Mouse (Mus musculus): Measurements from ENCODE around the gene Mpo. TPM values are rescaled to one million over a fixed set of nuclear protein-coding genes. Genes with fewer than 3 reads are reported as not detected.

The Mpo gene
- polyA plus RNA-seq, 1 experiment = not detected

- H3K4me3 ChIP-seq (ENCODE audit: insufficient read depth, poor library complexity, severe bottlenecking) = no peak overlapping the region
- TF ChIP-seq MAX (IDR thresholded peaks at IDR 0.05) (no peak), CTCF (IDR thresholded peaks at IDR 0.05; ENCODE audit: control insufficient read depth, insufficient read depth, insufficient read length) (no peak), MYOD1 (IDR thresholded peaks at IDR 0.05; ENCODE audit: control insufficient read depth, insufficient read length, low read depth) (no peak), FOSL1 (IDR thresholded peaks at IDR 0.05; ENCODE audit: insufficient read depth, low read length, poor library complexity, severe bottlenecking) (no peak), USF1 (IDR thresholded peaks at IDR 0.05; ENCODE audit: low read depth) (no peak), MYOG (IDR thresholded peaks at IDR 0.05; ENCODE audit: control insufficient read depth, extremely low read depth, insufficient read length) (no peak), CEBPB (IDR thresholded peaks at IDR 0.05; ENCODE audit: low read depth) (no peak)
- H3K79me2 ChIP-seq (ENCODE audit: control insufficient read depth, insufficient read depth) = no peaks in the 10 kb centered on the region
- no peak overlapping the region for H3ac ChIP-seq (ENCODE audit: control insufficient read depth, insufficient read length, low read depth)
- no peaks in the 10 kb centered on the region for H3K36me3 ChIP-seq (ENCODE audit: control insufficient read depth, insufficient read depth)
- H3K79me3 ChIP-seq (ENCODE audit: low read depth) = no peaks in the 10 kb centered on the region
- peaks cover 45% of the 10 kb centered on the region for H3K27me3 ChIP-seq (ENCODE audit: control insufficient read depth, insufficient read depth, insufficient read length)
Measured at GRCm38 (mm10) chr11:87790088-87790487, 3.3 kb upstream of the Mpo start.

- H3K27me3 ChIP-seq (ENCODE audit: control insufficient read depth, insufficient read depth, insufficient read length) = peaks cover 27% of the 10 kb centered on the region
- H3K36me3 ChIP-seq (ENCODE audit: control insufficient read depth, insufficient read depth) = no peaks in the 10 kb centered on the region
- H3K79me2 ChIP-seq (ENCODE audit: control insufficient read depth, insufficient read depth) = no peaks in the 10 kb centered on the region
- H3K4me3 ChIP-seq (ENCODE audit: insufficient read depth, poor library complexity, severe bottlenecking) = no peak overlapping the region
- no peaks in the 10 kb centered on the region for H3K79me3 ChIP-seq (ENCODE audit: low read depth)
- TF ChIP-seq USF1 (IDR thresholded peaks at IDR 0.05; ENCODE audit: low read depth) (no peak), CEBPB (IDR thresholded peaks at IDR 0.05; ENCODE audit: low read depth) (no peak), FOSL1 (IDR thresholded peaks at IDR 0.05; ENCODE audit: insufficient read depth, low read length, poor library complexity, severe bottlenecking) (no peak), MYOG (IDR thresholded peaks at IDR 0.05; ENCODE audit: control insufficient read depth, extremely low read depth, insufficient read length) (no peak), CTCF (IDR thresholded peaks at IDR 0.05; ENCODE audit: control insufficient read depth, insufficient read depth, insufficient read length) (no peak), MYOD1 (IDR thresholded peaks at IDR 0.05; ENCODE audit: control insufficient read depth, insufficient read length, low read depth) (no peak), MAX (IDR thresholded peaks at IDR 0.05) (no peak)
- H3ac ChIP-seq (ENCODE audit: control insufficient read depth, insufficient read length, low read depth) = no peak overlapping the region
Measured at GRCm38 (mm10) chr11:87801711-87802275, 8.4 kb downstream of the Mpo start.

- H3K36me3 ChIP-seq (ENCODE audit: control insufficient read depth, insufficient read depth) = no peaks in the 10 kb centered on the region
- no peak overlapping the region for H3K4me3 ChIP-seq (ENCODE audit: insufficient read depth, poor library complexity, severe bottlenecking)
- no peaks in the 10 kb centered on the region for H3K79me2 ChIP-seq (ENCODE audit: control insufficient read depth, insufficient read depth)
- H3ac ChIP-seq (ENCODE audit: control insufficient read depth, insufficient read length, low read depth) = no peak overlapping the region
- TF ChIP-seq FOSL1 (IDR thresholded peaks at IDR 0.05; ENCODE audit: insufficient read depth, low read length, poor library complexity, severe bottlenecking) = no peak
- H3K79me3 ChIP-seq (ENCODE audit: low read depth) = no peaks in the 10 kb centered on the region
- H3K27me3 ChIP-seq (ENCODE audit: control insufficient read depth, insufficient read depth, insufficient read length) = peaks cover 23% of the 10 kb centered on the region
Measured at GRCm38 (mm10) chr11:87802621-87803020, 9.2 kb downstream of the Mpo start.

- no peak overlapping the region for H3K4me3 ChIP-seq (ENCODE audit: insufficient read depth, poor library complexity, severe bottlenecking)
- H3K27me3 ChIP-seq (ENCODE audit: control insufficient read depth, insufficient read depth, insufficient read length) = peaks cover 28% of the 10 kb centered on the region
- TF ChIP-seq CEBPB (IDR thresholded peaks at IDR 0.05; ENCODE audit: low read depth) = no peak
- no peak for TF ChIP-seq USF1 (IDR thresholded peaks at IDR 0.05; ENCODE audit: low read depth)
- TF ChIP-seq MAX (IDR thresholded peaks at IDR 0.05) = no peak
- no peak for TF ChIP-seq CTCF (IDR thresholded peaks at IDR 0.05; ENCODE audit: control insufficient read depth, insufficient read depth, insufficient read length)
- TF ChIP-seq MYOG (IDR thresholded peaks at IDR 0.05; ENCODE audit: control insufficient read depth, extremely low read depth, insufficient read length) = no peak
- no peak for TF ChIP-seq MYOD1 (IDR thresholded peaks at IDR 0.05; ENCODE audit: control insufficient read depth, insufficient read length, low read depth)
- no peak for TF ChIP-seq FOSL1 (IDR thresholded peaks at IDR 0.05; ENCODE audit: insufficient read depth, low read length, poor library complexity, severe bottlenecking)
- H3K79me3 ChIP-seq (ENCODE audit: low read depth) = no peaks in the 10 kb centered on the region
- no peaks in the 10 kb centered on the region for H3K36me3 ChIP-seq (ENCODE audit: control insufficient read depth, insufficient read depth)
- H3K79me2 ChIP-seq (ENCODE audit: control insufficient read depth, insufficient read depth) = no peaks in the 10 kb centered on the region
- H3ac ChIP-seq (ENCODE audit: control insufficient read depth, insufficient read length, low read depth) = no peak overlapping the region
Measured at GRCm38 (mm10) chr11:87805448-87805847, 12.1 kb downstream of the Mpo start.

GRCm38 (mm10) chr11:87807433-87807832, 14.1 kb downstream of the Mpo start:
- Histone ChIP-seq H3K36me3 (ENCODE audit: control insufficient read depth, insufficient read depth) (no peaks in the 10 kb centered on the region), H3K79me2 (ENCODE audit: control insufficient read depth, insufficient read depth) (no peaks in the 10 kb centered on the region), H3K79me3 (ENCODE audit: low read depth) (no peaks in the 10 kb centered on the region), H3K27me3 (ENCODE audit: control insufficient read depth, insufficient read depth, insufficient read length) (peaks cover 32% of the 10 kb centered on the region), H3ac (ENCODE audit: control insufficient read depth, insufficient read length, low read depth) (no peak overlapping the region), H3K4me3 (ENCODE audit: insufficient read depth, poor library complexity, severe bottlenecking) (no peak overlapping the region)
- TF ChIP-seq FOSL1 (IDR thresholded peaks at IDR 0.05; ENCODE audit: insufficient read depth, low read length, poor library complexity, severe bottlenecking) (no peak), CTCF (IDR thresholded peaks at IDR 0.05; ENCODE audit: control insufficient read depth, insufficient read depth, insufficient read length) (no peak), MYOG (IDR thresholded peaks at IDR 0.05; ENCODE audit: control insufficient read depth, extremely low read depth, insufficient read length) (no peak), MAX (IDR thresholded peaks at IDR 0.05) (no peak), USF1 (IDR thresholded peaks at IDR 0.05; ENCODE audit: low read depth) (no peak), CEBPB (IDR thresholded peaks at IDR 0.05; ENCODE audit: low read depth) (no peak), MYOD1 (IDR thresholded peaks at IDR 0.05; ENCODE audit: control insufficient read depth, insufficient read length, low read depth) (no peak)

- H3K36me3 ChIP-seq (ENCODE audit: control insufficient read depth, insufficient read depth) = no peaks in the 10 kb centered on the region
- H3K4me3 ChIP-seq (ENCODE audit: insufficient read depth, poor library complexity, severe bottlenecking) = no peak overlapping the region
- H3K79me2 ChIP-seq (ENCODE audit: control insufficient read depth, insufficient read depth) = no peaks in the 10 kb centered on the region
- H3K27me3 ChIP-seq (ENCODE audit: control insufficient read depth, insufficient read depth, insufficient read length) = peaks cover 32% of the 10 kb centered on the region
- no peak for TF ChIP-seq CEBPB (IDR thresholded peaks at IDR 0.05; ENCODE audit: low read depth)
- no peak for TF ChIP-seq FOSL1 (IDR thresholded peaks at IDR 0.05; ENCODE audit: insufficient read depth, low read length, poor library complexity, severe bottlenecking)
- TF ChIP-seq MYOD1 (IDR thresholded peaks at IDR 0.05; ENCODE audit: control insufficient read depth, insufficient read length, low read depth) = no peak
- no peak for TF ChIP-seq USF1 (IDR thresholded peaks at IDR 0.05; ENCODE audit: low read depth)
- no peak for TF ChIP-seq MAX (IDR thresholded peaks at IDR 0.05)
- no peak for TF ChIP-seq MYOG (IDR thresholded peaks at IDR 0.05; ENCODE audit: control insufficient read depth, extremely low read depth, insufficient read length)
- no peak for TF ChIP-seq CTCF (IDR thresholded peaks at IDR 0.05; ENCODE audit: control insufficient read depth, insufficient read depth, insufficient read length)
- no peaks in the 10 kb centered on the region for H3K79me3 ChIP-seq (ENCODE audit: low read depth)
- no peak overlapping the region for H3ac ChIP-seq (ENCODE audit: control insufficient read depth, insufficient read length, low read depth)
Measured at GRCm38 (mm10) chr11:87808236-87808635, 14.9 kb downstream of the Mpo start.

Data from C2C12 (cell line).